Mouse (Mus musculus) fat pad, adult 2 months (tissue): Measurements from ENCODE around the gene Agbl5.

Experiments
- DNase-seq: peaks from one replicate; pipeline ENCODE4 v3.0.0-alpha.2; 2011; ENCODE audit warnings: low read depth, low spot score; ENCODE audit errors: extremely low read depth

Agbl5 gene

GRCm38 (mm10) chr5:30887331-30887761 lies 1.1 kb upstream of the Agbl5 start:
- DNase-seq: no peak

- DNase-seq: peak; percentile 51
Measured at GRCm38 (mm10) chr5:30887858-30888336, 597 bp upstream of the Agbl5 start.

GRCm38 (mm10) chr5:30889088-30889754 lies 727 bp downstream of the Agbl5 start:
- DNase-seq: no peak

- DNase-seq: no peak
Measured at GRCm38 (mm10) chr5:30890375-30890774, 1.9 kb downstream of the Agbl5 start.

GRCm38 (mm10) chr5:30901860-30902259 lies 13.4 kb downstream of the Agbl5 start:
- no peak for DNase-seq

- DNase-seq: no peak
Measured at GRCm38 (mm10) chr5:30907413-30908059, 19.0 kb downstream of the Agbl5 start, which contains the start of gene Ost4. Ost4 (minus strand) TSS chr5:30907788.

- no peak for DNase-seq
Measured at GRCm38 (mm10) chr5:30908426-30909299, 20.2 kb downstream of the Agbl5 start.

GRCm38 (mm10) chr5:30909300-30909659 lies 20.8 kb downstream of the Agbl5 start:
- no peak for DNase-seq

- DNase-seq: no peak
Measured at GRCm38 (mm10) chr5:30909863-30910262, 21.4 kb downstream of the Agbl5 start.

GRCm38 (mm10) chr5:30910481-30910880 lies 22.0 kb downstream of the Agbl5 start:
- no peak for DNase-seq

- no peak for DNase-seq
Measured at GRCm38 (mm10) chr5:30912156-30912555, 23.7 kb downstream of the Agbl5 start.

- DNase-seq: no peak
Measured at GRCm38 (mm10) chr5:30913060-30913841, 24.8 kb downstream of the Agbl5 start, which contains the start of gene Emilin1. Emilin1 (plus strand) TSS chr5:30913402.

GRCm38 (mm10) chr5:30914101-30914635 lies 25.7 kb downstream of the Agbl5 start:
- no peak for DNase-seq

- no peak for DNase-seq
Measured at GRCm38 (mm10) chr5:30914849-30915248, 26.4 kb downstream of the Agbl5 start.

GRCm38 (mm10) chr5:30915456-30915855 lies 27.0 kb downstream of the Agbl5 start:
- DNase-seq: no peak

GRCm38 (mm10) chr5:30915974-30916433 lies 27.5 kb downstream of the Agbl5 start:
- peak; percentile 69 for DNase-seq

GRCm38 (mm10) chr5:30916841-30917240 lies 28.3 kb downstream of the Agbl5 start:
- DNase-seq: no peak

- DNase-seq: no peak
Measured at GRCm38 (mm10) chr5:30917348-30917747, 28.9 kb downstream of the Agbl5 start.

- no peak for DNase-seq
Measured at GRCm38 (mm10) chr5:30917891-30918670, 29.6 kb downstream of the Agbl5 start.
